Mouse (Mus musculus): Measurements from ENCODE around the gene Sycp2. TPM values are rescaled to one million over a fixed set of nuclear protein-coding genes. Genes with fewer than 3 reads are reported as not detected.
A peak's percentile ranks its signal among the peaks of the same experiment; 100 is the strongest.
"Not testable (repeated sequence)": the region's sequence is repeated elsewhere in the genome, so short reads cannot be mapped to it uniquely, and the experiment has no call there.

Gene Sycp2
- polyA plus RNA-seq, 1 experiment from 2014 or later = 0.46 TPM

DNA sequence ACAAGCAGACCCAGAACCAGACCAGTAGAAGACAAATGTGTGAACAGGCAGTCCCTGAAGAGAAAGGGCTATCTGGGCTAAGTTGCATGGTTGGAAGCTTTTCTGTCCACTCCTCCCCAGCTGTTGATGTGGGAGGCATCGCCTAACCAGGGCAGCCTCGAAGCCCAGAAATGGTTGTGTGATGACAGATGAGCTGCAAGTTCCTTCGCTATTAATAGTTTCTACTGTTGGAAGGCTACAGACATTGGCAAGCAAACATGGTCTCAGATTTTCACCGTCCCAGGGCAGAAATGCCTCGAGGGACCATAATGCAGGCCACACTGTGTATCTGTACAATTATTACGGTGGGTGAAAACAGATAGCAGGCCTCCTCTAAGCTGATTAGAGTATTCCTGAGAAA lies 5.1 kb upstream of the Sycp2 start:
- Histone ChIP-seq H3K4me2 (replicated peaks) (no peak overlapping the region), H3K4me1 (peaks cover 21% of the 10 kb centered on the region), H3K9me3 (0 out of 2 replicates have a peak, but pooled peaks cover 2% of the 10 kb centered on the region), H3K4me3 (no peak overlapping the region), H3K27ac (no peak overlapping the region), H3K9ac (no peak overlapping the region), H3K36me3 (no peaks in the 10 kb centered on the region), H3K27me3 (replicated peaks) (peaks cover 14% of the 10 kb centered on the region)
- 77% methylated on average over 6 of the region's 6 CpGs for WGBS
- no peak for ATAC-seq (ENCODE audit: low FRiP score, low read depth)

- H3K4me1 ChIP-seq = peaks cover 16% of the 10 kb centered on the region
- H3K9ac ChIP-seq = no peak overlapping the region
- 0 out of 2 replicates have a peak, but pooled peaks cover 7% of the 10 kb centered on the region for H3K9me3 ChIP-seq
- H3K4me3 ChIP-seq = no peak overlapping the region
- ATAC-seq (ENCODE audit: low FRiP score, low read depth) = no peak
- no peak overlapping the region for H3K4me2 ChIP-seq (replicated peaks)
- no peaks in the 10 kb centered on the region for H3K36me3 ChIP-seq
- H3K27me3 ChIP-seq (replicated peaks) = peaks cover 14% of the 10 kb centered on the region
- 87% methylated on average over 6 of the region's 6 CpGs for WGBS
- no peak overlapping the region for H3K27ac ChIP-seq
Measured at GRCm38 (mm10) chr2:178410286-178410685, 2.8 kb upstream of the Sycp2 start.

DNA sequence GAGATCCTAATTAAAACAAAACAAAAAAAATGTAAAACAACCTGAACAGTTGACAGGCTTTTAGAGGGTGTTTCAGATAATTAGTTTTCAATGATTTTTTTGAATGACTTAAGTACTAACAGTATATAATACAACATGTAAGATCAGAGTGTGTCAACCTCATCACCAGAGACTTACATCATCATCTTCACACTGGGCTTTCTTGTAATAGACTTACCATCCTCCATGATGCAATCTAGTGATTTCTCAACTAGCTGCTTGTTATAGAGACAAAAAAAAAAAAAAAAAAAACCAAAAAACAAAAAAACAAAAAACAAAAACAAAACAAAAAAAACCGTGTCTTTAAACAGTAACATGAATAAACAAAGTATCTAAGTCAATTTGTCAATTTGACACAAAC lies 1.5 kb upstream of the Sycp2 start:
- peaks cover 14% of the 10 kb centered on the region for H3K27me3 ChIP-seq (replicated peaks)
- H3K9me3 ChIP-seq = 0 out of 2 replicates have a peak, but pooled peaks cover 7% of the 10 kb centered on the region
- ATAC-seq (ENCODE audit: low FRiP score, low read depth) = no peak
- 70% methylated on average over 1 of the region's 1 CpGs for WGBS
- no peak overlapping the region for H3K27ac ChIP-seq
- H3K4me1 ChIP-seq = peaks cover 8% of the 10 kb centered on the region; the same call in 1 of the 2 replicates
- H3K4me3 ChIP-seq = no peak overlapping the region
- no peaks in the 10 kb centered on the region for H3K36me3 ChIP-seq
- no peak overlapping the region for H3K4me2 ChIP-seq (replicated peaks)
- H3K9ac ChIP-seq = no peak overlapping the region

DNA sequence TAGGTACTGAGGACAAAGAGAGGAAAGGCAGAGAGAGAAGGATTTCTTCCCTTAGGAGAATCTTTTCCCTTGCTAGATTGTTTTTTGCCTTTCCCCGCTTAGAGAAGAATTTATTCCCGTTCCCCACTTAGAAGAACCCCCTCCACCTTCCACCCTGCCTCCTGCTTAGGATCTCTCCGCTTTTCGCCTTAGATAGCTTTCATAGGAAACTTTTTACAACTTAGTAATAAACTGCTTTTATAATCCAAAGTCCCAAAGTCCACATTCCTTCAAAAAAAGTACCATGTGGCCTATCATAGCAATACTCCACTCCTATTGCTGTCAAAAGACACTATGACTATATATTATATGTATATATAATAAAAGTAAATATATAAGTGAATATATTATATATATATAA lies 64.9 kb downstream of the Sycp2 start:
- ATAC-seq (ENCODE audit: low FRiP score, low read depth) = no peak
- H3K4me2 ChIP-seq (replicated peaks) = no peak overlapping the region
- WGBS = 74% methylated on average over 4 of the region's 4 CpGs
- no peaks in the 10 kb centered on the region for H3K36me3 ChIP-seq
- no peaks in the 10 kb centered on the region for H3K4me1 ChIP-seq
- no peaks in the 10 kb centered on the region for H3K27me3 ChIP-seq (replicated peaks)
- no peak overlapping the region for H3K9ac ChIP-seq
- no peaks in the 10 kb centered on the region for H3K9me3 ChIP-seq
- no peak overlapping the region for H3K27ac ChIP-seq
- no peak overlapping the region for H3K4me3 ChIP-seq

- not testable (repeated sequence) for H3K4me2 ChIP-seq (replicated peaks); H3K9me3 ChIP-seq; ATAC-seq (ENCODE audit: low FRiP score, low read depth); H3K4me1 ChIP-seq; H3K27me3 ChIP-seq (replicated peaks); H3K27ac ChIP-seq; H3K36me3 ChIP-seq; H3K9ac ChIP-seq; H3K4me3 ChIP-seq
Measured at GRCm38 (mm10) chr2:178342105-178342504, 65.4 kb downstream of the Sycp2 start.

- no peak overlapping the region for H3K4me3 ChIP-seq
- no peaks in the 10 kb centered on the region for H3K27me3 ChIP-seq (replicated peaks)
- H3K4me1 ChIP-seq = no peaks in the 10 kb centered on the region
- H3K4me2 ChIP-seq (replicated peaks) = no peak overlapping the region
- H3K9me3 ChIP-seq = no peaks in the 10 kb centered on the region
- 3% methylated on average over 2 of the region's 2 CpGs for WGBS
- H3K36me3 ChIP-seq = no peaks in the 10 kb centered on the region
- no peak for ATAC-seq (ENCODE audit: low FRiP score, low read depth)
- no peak overlapping the region for H3K27ac ChIP-seq
- no peak overlapping the region for H3K9ac ChIP-seq
Measured at GRCm38 (mm10) chr2:178339044-178339443, 68.4 kb downstream of the Sycp2 start.

DNA sequence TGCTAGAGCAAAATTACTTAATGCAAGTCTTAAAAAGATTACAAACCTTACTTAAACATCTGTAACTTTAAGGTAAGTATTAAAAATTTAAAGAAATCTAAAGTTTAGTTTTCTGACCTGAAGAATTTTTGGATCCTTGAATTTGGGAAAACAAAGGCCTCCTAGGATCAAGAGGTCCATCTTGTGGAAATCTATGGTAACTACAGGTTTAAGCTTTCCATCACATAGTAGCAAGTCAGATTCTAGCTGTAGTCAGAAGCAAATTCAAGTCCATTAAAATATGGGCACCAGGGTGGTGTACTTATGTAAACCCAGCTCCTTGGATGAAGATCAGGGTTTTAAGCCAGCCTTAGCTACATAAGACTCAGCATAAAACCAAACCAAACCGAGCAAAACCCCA lies 69.6 kb downstream of the Sycp2 start:
- Histone ChIP-seq H3K36me3 (peaks cover under 1% of the 10 kb centered on the region; the same call in 1 of the 2 replicates), H3K9me3 (no peaks in the 10 kb centered on the region), H3K27ac (no peak overlapping the region), H3K4me2 (replicated peaks) (no peak overlapping the region), H3K4me3 (no peak overlapping the region), H3K27me3 (replicated peaks) (no peaks in the 10 kb centered on the region), H3K4me1 (no peaks in the 10 kb centered on the region), H3K9ac (no peak overlapping the region)
- no peak for ATAC-seq (ENCODE audit: low FRiP score, low read depth)
- 45% methylated on average over 1 of the region's 1 CpGs for WGBS

DNA sequence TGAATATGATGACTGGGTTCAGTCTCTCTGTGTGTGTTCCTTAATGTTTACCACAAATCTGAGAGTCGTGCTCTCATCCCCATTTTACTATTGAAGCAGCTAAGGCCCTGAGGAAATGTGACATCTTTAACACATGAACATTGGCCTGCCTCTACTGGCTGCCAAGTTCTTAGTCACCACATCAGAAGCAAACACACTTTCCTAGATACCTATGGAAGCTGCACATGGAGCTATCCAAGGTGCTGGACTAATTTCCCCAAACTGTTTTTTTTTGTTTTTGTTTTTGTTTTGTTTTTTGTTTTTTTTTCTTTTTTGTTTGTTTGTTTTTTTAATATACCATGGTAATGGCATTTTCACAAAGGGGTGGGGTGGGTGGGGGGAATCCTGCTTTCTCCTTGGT lies 77.5 kb downstream of the Sycp2 start:
- Histone ChIP-seq H3K4me3 (no peak overlapping the region), H3K36me3 (peaks cover 3% of the 10 kb centered on the region; the same call in 1 of the 2 replicates), H3K9me3 (no peaks in the 10 kb centered on the region), H3K27ac (no peak overlapping the region), H3K9ac (no peak overlapping the region), H3K4me1 (peaks cover 13% of the 10 kb centered on the region), H3K27me3 (replicated peaks) (no peaks in the 10 kb centered on the region), H3K4me2 (replicated peaks) (no peak overlapping the region)
- ATAC-seq (ENCODE audit: low FRiP score, low read depth) = no peak
- WGBS = 62% methylated on average over 1 of the region's 1 CpGs

GRCm38 (mm10) chr2:178329551-178329950 lies 77.9 kb downstream of the Sycp2 start:
- H3K9ac ChIP-seq = no peak overlapping the region
- 84% methylated on average over 5 of the region's 5 CpGs for WGBS
- no peaks in the 10 kb centered on the region for H3K27me3 ChIP-seq (replicated peaks)
- H3K4me3 ChIP-seq = no peak overlapping the region
- H3K4me2 ChIP-seq (replicated peaks) = no peak overlapping the region
- peaks cover 3% of the 10 kb centered on the region; the same call in 1 of the 2 replicates for H3K36me3 ChIP-seq
- no peaks in the 10 kb centered on the region for H3K9me3 ChIP-seq
- peaks cover 13% of the 10 kb centered on the region for H3K4me1 ChIP-seq
- no peak overlapping the region for H3K27ac ChIP-seq
- ATAC-seq (ENCODE audit: low FRiP score, low read depth) = no peak

DNA sequence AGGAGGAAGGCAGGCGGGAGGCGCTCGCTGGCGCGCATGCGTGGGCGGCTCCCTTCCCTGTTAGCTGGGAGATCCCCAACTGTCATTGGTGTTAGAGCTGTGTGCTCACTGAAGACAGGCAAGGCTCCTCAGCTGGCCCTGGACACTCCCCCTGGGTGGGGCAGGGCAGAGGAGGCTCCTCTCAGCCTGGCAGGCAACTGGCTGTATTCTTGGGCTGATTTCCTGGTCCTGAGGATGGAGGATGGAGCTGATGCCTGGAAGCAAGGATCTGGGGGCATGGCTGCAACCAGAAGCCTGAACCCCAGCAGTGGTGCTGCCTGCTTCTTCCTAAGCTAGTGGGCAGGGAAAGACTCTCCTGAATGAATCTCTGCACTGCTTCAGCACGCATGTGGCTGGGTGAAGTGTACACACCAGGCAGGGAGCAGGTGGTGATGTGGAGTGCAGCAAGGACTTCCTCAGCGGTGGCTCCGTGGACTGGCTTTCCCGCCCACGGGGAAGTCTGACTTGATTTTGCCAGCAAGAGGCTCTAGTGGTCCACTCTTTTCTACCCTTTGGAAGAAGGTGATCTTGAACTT lies 79.9 kb downstream of the Sycp2 start:
- H3K27ac ChIP-seq = 0 out of 2 replicates have a peak overlapping the region, but pooled peaks have one; percentile 37
- 17% methylated on average over 12 of the region's 12 CpGs for WGBS
- H3K4me3 ChIP-seq = peak overlapping the region; percentile 7; the same call in 1 of the 2 replicates

DNA sequence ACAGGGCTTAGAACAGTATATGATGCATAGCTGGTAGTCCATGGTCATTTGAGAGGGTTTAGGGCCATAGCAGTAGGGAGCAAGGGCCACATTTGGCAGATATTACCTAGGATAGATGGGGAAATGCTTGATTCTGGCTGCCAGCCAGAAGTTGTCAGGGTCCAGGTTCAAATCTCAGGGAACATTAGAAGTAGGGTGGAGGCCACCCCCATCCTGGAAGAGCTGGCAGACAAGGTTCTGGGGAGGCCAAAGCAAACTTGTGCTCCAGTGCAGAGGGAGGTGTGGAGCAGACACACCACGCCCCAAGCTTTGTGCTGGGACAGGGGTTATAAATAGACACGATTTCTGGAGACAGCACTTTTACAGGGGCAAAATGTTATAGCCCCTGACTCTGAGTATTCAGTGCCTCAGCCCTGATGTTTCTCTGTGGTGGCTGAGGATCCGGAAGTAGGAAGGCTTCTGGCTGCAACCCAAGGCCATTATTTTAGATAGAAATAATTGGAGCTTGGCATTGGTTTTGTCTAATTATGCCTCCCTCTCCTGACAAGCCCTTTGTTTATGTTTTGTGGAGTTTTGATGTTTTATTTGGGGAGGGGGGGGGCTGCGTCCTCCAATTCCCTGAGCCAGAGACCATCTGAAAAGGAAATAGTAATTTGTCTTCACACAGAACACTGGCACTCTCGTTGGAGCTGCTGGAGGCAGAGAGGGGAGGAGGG lies 80.6 kb downstream of the Sycp2 start:
- Histone ChIP-seq H3K9ac (no peak overlapping the region), H3K27me3 (replicated peaks) (no peaks in the 10 kb centered on the region), H3K4me3 (no peak overlapping the region), H3K27ac (0 out of 2 replicates have a peak overlapping the region, but pooled peaks have one; percentile 37), H3K4me1 (peaks cover 13% of the 10 kb centered on the region), H3K4me2 (replicated peaks) (peak overlapping the region; percentile 45), H3K9me3 (no peaks in the 10 kb centered on the region), H3K36me3 (no peaks in the 10 kb centered on the region)
- WGBS = 14% methylated on average over 5 of the region's 5 CpGs
- peak; percentile 55 for ATAC-seq (ENCODE audit: low FRiP score, low read depth)

More for the DNA sequence above, 79.9 kb downstream of the Sycp2 start:
- no peaks in the 10 kb centered on the region for H3K36me3 ChIP-seq
- H3K4me2 ChIP-seq (replicated peaks) = peak overlapping the region; percentile 45
- H3K9ac ChIP-seq = no peak overlapping the region
- ATAC-seq (ENCODE audit: low FRiP score, low read depth) = peak; percentile 98
- H3K4me1 ChIP-seq = peaks cover 13% of the 10 kb centered on the region
- no peaks in the 10 kb centered on the region for H3K9me3 ChIP-seq
- no peaks in the 10 kb centered on the region for H3K27me3 ChIP-seq (replicated peaks)

DNA sequence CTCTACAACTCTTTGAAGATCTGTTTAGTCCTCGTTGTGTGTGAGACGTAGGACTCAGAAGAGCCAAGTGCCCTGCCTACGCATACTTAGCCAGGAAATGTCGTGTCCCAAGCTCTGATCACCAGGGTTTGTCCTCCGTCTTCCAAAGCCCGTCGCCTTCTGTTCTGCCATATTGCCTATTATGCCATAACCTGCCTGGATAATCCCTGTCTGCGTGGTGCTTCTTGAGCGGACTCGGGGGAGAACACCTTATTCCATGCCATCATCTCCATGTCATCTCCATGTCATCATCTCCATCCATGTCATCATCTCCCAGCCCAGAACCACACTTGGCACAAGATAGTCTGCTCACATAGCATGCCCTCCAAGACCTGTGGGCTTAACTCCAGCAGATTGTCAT lies 81.4 kb downstream of the Sycp2 start:
- H3K4me3 ChIP-seq = no peak overlapping the region
- peaks cover 13% of the 10 kb centered on the region for H3K4me1 ChIP-seq
- H3K9ac ChIP-seq = no peak overlapping the region
- 95% methylated on average over 10 of the region's 10 CpGs for WGBS
- H3K27ac ChIP-seq = no peak overlapping the region
- no peaks in the 10 kb centered on the region for H3K27me3 ChIP-seq (replicated peaks)
- no peak for ATAC-seq (ENCODE audit: low FRiP score, low read depth)
- H3K36me3 ChIP-seq = no peaks in the 10 kb centered on the region
- H3K4me2 ChIP-seq (replicated peaks) = no peak overlapping the region
- no peaks in the 10 kb centered on the region for H3K9me3 ChIP-seq

DNA sequence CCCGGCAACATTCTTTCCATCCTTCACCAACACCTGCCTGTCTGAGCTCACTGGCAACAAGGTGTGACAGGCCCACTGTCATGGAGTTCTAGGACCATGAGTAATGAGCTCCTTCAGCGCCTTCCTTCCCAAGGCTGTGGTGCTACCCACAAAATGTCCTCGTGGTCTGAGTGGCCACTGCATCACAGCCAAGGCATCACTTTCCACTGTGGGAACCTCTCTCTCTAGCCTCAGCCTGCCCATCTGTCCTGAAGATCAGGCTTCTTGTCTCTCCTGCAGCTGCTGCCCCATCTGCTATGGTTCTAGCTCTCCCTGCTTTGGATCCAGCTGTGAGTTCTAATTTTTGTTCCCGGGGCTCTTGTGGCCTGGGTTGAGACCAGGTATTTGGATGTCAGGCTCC lies 82.7 kb downstream of the Sycp2 start:
- WGBS = 86% methylated on average over 4 of the region's 4 CpGs
- H3K9ac ChIP-seq = no peak overlapping the region
- H3K4me1 ChIP-seq = peaks cover 13% of the 10 kb centered on the region
- no peaks in the 10 kb centered on the region for H3K36me3 ChIP-seq
- H3K27me3 ChIP-seq (replicated peaks) = no peaks in the 10 kb centered on the region
- no peak overlapping the region for H3K27ac ChIP-seq
- no peak overlapping the region for H3K4me2 ChIP-seq (replicated peaks)
- no peaks in the 10 kb centered on the region for H3K9me3 ChIP-seq
- H3K4me3 ChIP-seq = no peak overlapping the region
- ATAC-seq (ENCODE audit: low FRiP score, low read depth) = no peak
